Mouse (Mus musculus) activated CD4-positive, CD25-positive, alpha-beta regulatory T cell, adult 4 months (primary cell): ENCODE measurements around the gene Cnnm2. TPM values are rescaled to one million over a fixed set of nuclear protein-coding genes. Genes with fewer than 3 reads are reported as not detected.
"Not testable (repeated sequence)": the region's sequence is repeated elsewhere in the genome, so short reads cannot be mapped to it uniquely, and the experiment has no call there.

Source experiments
- ATAC-seq: one replicate; pipeline ENCODE4 v1.8.0; 2017
- polyA plus RNA-seq, 2 experiments: library from polyadenylated mRNA; unstranded; fragments of 100-300 nt; shearing (Covaris generic); gene quantifications; one replicate each; pipeline ENCODE4 v1.2.1; 2017

The Cnnm2 gene
- 1 to 10 TPM in 1 of 2 experiments, under 1 TPM in 1; 0.84 to 1.2 TPM for polyA plus RNA-seq

DNA sequence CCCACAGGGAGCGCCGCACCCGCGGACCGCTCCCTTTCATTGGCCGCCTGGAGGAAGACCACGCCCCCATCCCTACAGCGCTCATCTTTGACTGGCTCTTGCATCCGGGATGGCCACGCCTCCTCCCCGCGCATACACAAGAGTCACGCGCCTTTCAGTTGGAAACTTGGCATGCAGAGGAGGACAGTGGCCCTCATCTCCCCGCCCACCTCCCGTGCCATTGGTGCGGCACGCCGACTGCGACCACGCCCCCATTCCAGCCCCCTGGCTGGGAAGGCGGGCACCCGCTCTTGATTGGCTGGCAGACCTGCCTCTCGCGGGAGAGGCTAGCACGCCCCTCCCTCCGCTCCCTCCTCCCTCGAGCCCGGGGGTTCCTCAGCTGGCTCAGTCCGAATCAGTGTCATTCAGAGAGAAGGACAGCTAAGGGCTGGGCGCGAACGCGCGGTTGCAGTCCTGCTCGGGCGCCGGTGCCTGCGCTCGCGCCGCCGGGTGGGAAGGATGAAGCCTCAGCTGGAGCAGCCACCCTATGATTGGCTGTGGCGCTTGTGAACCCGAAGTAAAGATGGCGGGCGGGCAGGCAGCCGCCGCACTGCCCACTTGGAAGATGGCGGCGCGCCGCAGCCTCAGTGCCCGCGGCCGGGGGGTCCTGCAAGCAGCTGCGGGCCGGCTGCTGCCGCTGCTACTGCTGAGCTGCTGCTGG lies at the start of gene Cnnm2:
Gene Cnnm2, plus strand, starts transcription at position 350 of the 700 bp plus-strand sequence.
- ATAC-seq, result peak; percentile 89

DNA sequence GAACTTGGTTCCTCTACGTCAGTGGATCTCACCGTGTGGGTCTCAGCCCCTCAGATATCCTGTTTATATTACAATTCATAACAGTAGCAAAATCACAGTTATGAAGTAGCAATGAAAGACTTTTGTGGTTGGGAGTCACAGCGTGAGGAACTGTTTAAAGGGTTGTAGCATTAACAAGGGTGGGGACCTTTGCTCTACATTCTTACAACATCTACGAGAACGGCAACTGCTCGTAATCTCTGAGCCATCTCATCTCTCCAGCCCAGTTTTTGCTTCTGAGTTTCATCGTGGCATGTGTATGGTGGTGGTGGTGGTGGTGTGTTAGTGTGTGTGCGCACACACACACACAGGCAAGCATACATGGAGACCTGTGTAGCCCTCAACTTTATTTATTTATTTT lies 47.2 kb upstream of the Cnnm2 start:
- no peak for ATAC-seq

DNA sequence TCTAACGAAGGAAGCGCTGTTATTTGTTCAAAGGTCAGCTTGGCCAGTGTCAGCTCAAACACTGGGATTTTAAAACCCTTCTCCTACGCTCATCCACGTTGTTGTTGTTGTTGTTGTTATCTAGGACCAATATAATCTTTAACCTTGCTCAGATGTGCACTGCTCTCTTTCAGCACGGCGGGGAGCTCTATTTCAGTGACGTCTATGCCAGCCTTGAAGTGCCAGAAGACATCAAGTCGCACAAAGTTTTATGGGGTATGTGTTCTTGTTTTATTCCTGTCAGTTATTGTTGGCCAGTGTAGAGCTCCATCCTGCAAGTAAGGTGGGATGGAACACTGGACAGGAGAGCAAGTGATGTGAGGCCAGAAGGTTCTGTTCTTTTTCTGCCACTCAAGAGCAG lies 46.4 kb upstream of the Cnnm2 start:
- no peak for ATAC-seq

DNA sequence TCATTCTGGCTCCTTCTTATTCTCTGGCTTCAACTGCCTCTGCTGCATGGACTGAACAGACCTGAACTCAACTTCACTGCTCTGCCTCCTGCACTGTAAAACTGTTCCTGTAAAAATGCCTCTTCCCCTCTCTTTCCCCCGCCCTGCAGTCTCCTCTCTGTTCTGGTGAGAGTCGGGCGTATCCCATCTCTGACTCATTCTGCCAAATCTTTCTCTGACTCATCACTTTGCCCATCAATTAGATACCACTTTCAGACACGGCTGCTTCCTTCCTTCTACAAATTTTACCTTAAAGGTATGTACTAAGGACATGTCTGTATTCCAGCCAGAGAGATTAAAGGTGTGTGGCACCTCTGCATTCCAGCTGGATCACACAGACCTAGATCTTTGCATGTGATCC lies 43.2 kb upstream of the Cnnm2 start:
- ATAC-seq, result no peak

DNA sequence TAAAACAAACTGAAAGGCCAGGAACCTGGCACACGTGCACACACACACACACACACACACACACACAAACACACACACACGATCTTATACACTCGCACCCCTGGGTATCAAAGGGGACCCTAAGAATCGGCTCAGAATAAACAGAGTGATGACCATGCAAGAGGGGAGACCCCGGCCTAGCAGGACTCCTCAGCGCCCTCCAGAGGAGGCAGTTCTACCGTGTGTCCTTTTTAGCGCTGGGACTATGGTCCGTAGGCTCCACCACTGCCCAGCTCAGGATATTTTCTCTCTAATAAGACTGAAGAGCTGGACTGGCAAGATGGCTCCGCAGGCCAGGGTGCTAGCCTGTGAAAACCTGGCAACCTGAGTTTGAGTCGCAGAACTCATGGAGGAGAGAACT lies 37.0 kb upstream of the Cnnm2 start:
- no peak for ATAC-seq

DNA sequence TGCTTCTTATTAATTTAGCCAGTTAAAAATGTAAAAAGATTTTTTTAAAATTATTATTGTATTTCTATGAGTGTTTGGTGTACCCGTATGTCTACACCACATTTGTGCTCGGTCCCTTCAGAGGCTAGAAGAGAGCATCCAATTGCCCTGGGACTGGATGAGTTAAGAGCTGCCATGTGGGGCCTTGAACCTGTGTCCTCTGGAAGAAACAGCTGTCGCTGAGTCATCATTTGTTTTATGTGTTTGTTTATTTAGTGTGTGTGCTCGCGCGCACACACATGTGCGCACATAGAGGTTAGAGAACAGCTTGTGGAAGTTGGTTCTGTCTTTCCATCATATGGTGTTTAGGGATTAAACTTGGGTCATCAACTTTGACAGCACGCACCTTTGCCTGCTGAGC lies 35.3 kb upstream of the Cnnm2 start:
- no peak for ATAC-seq

DNA sequence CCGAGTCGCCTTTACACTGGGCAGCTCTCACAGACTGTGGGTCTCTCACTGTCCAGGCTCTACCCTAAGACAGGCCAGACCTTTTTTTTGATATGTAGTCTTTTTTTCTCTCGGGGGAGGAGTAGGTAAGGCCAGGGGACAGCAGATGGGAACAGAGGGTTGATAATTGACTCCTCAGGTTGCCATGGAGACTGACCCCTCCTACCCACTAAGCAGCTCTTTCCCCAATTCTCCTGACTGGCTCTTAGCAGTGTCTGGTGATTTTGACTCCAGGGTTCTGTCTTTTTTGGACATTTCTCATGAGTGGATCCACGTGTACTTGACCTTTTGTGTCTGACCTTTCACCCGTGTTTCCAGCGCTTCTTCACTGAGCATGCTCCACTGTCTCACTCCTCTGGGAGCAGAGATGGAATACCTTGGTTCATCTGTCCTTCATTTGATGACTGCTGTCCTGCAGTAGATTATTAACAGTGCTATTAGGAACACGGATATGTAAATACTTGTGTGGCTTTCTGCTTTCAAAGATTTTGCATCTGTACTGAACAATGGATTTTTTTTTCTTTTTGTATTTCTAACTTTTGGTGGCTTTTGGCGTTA lies 34.2 kb upstream of the Cnnm2 start:
- no peak for ATAC-seq

DNA sequence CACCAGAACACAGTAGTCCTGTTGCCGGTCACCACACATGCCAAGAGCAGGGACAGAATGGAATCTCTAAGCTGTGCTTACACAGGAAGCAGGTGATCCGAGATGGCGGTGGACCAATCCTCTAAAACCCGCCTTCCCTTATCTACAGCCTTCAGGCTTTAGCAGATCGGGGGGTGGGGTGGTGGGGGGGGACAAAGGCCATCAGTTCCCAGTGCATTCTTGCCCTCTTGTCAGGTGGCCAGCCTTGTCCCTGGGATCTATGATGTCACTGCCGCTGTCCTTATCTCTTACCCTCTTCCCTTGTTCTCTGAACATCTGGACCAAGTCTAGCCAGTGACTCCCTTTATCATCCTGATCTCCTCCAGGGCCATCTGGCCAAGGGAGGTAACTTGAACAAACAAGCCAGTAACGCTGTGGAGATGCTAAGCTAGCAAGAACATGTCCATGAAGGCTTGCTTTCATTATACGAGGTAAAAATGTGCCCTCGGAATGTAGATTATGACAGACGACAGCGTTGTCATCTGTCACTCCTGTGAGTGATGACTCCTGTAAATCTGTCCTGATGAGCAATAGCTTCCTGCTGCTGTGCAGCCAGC lies 33.4 kb upstream of the Cnnm2 start:
- no peak for ATAC-seq

DNA sequence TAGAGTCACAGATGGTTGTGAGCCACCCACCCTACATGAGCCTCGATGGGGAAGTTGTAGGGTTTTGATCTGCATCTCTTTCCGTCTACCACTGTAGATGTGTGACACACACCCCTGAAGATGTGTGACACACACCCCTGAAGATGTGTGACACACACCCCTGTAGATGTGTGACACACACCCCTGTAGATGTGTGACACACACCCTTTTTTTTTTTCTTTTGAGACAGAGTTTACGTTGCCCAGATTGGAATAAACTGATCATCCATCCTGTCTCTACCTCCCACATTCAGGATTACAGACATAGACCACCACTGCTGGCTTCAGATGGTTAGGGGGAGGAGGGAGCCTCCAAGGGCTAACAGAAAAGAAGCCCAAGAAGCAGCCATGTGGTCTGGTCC lies 32.5 kb upstream of the Cnnm2 start:
- no peak for ATAC-seq

DNA sequence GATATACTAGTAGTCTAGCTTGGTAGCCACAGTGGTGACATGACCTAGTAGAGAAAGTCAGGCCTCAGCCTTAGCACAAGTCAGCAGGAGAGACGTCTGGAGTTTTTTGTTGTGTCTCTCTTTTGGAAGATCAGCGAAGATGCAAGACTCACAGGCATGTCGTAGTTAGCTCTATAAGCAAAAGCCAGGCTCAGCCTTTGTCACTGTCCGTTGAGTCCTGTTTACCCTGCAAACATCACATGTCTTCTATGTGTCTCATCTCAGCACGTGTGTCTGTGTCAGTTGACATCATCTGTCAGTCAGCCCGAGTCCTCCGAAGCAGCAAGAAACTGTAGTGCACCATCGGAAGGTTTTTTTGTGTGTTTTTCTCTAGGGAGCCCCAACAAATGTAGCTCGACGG lies 30.0 kb upstream of the Cnnm2 start:
- ATAC-seq, result no peak

DNA sequence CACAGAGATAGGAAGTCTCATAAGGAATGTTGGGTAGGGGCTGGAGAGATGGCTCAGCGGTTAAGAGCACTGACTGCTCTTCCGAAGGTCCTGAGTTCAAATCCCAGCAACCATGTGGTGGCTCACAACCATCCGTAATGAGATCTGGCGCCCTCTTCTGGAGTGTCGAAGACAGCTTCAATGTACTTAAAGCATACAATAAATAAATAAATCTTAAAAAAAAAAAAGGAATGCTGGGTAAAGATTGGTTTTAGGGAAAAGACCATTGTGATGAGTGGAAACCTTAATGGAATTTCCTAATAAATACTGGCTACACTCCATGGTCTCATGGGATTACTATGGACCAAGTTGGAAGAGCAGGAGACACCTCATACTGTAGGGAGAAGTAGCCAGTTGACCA lies 28.7 kb upstream of the Cnnm2 start:
- not testable (repeated sequence) for ATAC-seq

DNA sequence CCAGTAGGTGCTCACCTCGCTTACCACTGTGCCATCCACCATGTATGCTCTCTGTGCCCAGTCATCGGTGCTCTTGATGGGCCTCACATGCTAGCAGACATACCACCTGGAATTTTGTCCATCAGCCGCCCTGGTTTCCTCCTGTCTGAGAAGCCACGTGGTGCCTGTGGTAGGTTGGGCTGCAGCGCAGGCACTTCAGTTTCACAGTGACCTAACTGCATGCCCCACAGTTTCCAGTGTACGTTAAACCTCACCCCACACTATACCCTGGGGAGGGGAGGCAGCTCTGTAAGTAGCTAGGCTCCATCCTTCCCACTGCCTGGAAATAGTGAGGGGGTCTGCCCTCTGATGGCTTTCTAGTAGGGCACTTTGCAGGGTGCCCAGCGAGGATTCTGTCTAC lies 27.8 kb upstream of the Cnnm2 start:
- no peak for ATAC-seq

DNA sequence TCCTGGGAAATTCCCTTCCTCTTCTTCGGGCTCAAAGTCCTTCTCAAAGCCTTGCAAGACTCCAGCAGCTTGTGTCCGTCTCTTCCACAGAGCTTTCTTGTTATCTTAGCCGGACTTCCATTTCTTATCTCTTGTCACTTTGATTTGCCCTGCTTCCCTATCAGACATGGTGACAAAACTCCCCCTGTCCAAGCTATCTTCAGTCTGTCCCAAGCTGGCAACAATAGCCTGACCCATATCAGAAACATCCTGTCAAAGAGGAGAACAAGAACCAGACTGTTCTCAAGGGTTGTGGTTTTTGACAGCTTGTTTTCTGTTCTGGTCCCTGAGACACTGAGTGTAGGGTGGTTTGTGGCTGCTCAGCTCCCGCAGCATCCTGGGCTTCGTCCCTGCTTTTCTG lies 26.2 kb upstream of the Cnnm2 start:
- ATAC-seq, result no peak

DNA sequence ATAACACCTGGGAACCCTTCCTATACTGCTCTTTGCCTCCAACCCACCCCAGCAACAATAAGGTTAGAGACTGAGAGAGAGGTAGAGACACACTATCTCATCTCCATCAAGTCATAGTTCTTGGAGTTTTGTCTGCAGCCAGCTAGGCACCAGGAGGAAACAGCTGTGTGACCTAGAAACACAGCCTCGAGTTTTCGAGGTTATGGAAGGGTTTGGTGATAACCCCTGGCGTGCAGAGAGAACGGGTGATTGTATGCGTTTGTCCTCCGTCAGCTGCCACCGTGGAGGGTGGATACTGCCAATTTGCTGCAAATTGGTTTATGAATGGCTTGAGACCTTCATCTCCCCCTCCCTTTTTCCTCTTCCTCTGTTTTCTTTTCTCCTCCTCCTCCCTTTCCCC lies 24.3 kb upstream of the Cnnm2 start:
- no peak for ATAC-seq

DNA sequence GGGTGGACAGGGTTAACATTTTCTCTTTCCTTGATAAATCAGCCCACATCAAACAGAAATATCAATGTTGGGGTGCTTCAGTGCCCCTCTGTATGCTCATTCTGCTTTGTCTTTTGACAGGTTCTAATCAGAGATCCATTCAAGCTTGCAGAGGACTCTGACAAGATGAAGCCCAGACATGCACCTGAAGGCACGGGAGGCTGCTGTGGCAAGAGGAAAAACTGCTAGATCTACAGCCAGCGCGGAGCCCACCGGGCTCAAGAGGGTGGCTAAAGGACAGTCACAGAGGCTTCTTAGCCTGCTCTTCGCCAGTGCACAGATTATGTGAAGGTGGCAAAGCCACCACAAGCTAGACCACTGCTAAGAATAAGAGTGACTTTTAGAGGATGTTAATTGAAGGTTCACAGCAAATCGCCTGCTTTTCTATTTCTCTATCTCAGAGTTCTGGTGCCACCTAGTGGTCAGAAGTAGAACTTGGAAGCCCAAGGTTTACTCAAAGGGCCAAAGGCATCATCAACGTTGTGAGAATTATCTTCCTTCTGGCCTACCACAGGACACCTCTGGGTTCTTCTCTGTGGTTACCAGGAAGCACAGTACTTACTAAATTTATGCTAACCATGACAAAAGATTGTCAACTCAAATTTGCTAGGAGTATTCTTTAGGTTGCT lies 20.9 kb upstream of the Cnnm2 start:
- ATAC-seq, result peak; percentile 46

DNA sequence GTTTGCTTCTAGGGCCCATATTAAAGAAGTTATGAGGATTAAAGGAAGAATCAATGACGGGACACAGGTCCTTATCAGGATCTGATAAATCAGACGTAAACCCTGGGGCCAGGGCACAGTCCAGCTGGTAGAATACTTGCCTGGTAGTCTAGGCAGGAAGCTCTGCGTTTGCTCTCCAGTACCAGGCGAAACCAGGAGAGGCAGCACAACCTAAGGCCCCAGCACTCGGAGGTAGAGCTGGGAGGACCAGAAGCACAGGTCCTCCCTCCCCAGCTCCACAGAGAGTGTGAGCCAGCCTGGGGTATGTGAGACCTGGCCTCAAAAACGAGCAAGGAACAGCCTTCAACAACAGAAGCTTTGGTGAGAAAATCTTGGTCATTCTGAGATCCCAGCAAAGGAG lies 19.8 kb upstream of the Cnnm2 start:
- ATAC-seq, result no peak

DNA sequence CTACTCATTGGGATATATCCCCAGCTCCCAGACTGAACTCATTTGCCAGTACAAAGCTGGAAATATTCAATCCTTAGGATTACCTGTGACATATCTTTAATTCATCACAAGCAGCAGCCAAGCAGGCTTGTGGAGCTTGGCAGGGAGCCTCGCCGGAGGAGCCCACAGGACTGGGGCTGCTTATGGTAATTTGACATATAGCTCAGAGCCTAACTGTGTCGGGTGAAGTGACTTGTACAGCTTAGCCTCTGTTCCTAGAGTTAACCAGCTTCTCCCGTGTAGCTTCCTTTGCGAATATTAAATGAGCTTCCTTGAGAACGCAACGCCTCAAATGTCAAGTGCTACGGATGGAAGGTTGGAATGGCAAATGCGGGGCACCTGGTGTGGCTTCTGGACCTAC lies 16.7 kb upstream of the Cnnm2 start:
- no peak for ATAC-seq

DNA sequence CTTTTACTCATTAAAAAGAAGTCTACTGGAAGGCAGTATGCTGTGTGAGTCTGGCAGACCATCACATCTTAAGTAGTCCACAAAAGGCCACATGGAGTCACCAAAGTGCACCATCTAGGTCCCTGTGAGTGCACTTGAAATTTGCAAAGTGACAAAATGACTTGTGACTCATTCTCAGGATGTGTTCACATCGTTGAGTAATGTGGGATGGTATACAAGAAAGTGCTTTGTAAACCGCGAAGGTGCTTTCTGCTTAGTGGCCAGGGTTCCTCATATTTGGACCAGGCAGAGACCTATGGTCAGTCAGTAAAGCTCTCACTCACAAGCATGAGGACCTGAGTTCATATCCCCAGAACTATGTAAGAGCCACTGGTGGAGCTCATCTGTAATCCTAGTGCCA lies 13.6 kb upstream of the Cnnm2 start:
- no peak for ATAC-seq

DNA sequence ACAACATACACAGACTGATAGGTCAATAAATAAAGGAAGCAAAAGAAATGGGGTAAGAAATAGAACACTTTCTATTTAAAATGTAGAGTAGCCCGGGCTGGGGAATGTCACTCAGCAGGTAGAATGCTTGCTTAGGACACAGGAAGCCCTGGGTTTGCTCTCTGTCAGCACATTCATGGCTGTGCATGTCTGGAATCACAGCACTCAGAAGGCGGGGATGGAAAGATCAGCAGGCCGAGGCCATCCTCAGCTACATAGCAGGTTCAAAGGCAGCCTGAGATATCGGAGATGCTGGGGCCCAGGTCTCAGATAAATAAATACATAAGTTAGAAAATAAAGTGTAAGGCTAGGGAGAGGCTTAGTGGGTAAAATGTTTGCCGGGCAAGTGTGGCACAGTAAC lies 9.2 kb upstream of the Cnnm2 start:
- ATAC-seq, result no peak

DNA sequence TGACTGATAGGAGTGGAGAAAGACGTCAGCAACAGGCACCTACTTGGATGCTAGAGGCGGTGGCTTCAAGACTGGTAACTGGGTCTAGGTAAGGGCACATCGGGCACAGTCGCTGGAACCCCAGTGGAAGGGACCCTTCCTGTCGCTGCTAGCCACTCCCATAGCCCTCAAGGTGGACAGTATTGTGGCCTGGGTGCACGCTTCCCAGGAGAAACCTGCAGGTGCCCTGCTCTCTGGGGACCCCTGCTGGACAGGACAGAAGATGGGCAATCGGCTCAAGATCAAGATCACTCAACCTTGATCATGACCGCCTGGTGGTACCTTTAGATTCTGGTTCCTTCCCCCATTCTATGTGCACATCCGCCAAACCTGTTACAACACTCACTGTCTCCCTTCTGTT lies 6.3 kb upstream of the Cnnm2 start:
- ATAC-seq, result no peak

DNA sequence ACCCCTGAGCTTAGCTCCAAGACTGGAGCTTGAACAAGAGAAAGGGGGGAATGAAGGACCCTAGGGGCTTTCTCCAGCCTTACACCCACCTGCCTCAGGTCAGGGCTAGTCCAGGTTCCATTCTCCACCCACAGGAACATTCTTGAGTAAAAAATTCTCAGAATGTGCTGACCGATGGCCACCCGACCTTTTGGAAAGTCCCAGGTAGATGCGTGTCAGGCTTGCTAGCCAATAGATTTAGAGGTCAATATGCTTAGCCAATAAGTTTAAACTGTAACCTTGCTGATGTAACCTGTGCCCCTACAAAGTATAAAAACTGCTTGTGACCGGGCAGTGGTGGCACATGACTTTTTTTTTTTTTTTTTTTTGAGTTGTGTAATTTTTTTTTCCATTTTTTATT lies 5.2 kb upstream of the Cnnm2 start:
- ATAC-seq, result no peak

DNA sequence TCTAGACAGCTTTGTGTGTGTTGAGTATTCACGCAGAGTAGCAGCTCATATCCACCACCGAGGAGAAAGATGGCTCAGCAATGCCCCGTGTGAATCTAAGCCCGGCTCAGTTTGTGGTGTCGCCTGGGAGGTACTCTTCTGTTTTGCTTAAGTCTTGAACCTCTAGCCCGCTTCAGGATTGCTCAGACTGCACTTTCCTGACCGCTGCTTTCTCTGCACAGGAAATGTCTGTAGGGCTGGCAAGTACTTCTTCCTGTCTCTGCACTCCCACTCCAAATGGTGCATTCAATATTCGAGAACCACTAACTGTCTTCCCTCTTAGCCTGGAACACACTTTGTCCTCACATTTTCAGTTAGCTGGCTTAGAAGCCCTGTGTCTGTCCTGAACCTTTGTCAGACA lies 2.3 kb upstream of the Cnnm2 start:
- ATAC-seq, result no peak

DNA sequence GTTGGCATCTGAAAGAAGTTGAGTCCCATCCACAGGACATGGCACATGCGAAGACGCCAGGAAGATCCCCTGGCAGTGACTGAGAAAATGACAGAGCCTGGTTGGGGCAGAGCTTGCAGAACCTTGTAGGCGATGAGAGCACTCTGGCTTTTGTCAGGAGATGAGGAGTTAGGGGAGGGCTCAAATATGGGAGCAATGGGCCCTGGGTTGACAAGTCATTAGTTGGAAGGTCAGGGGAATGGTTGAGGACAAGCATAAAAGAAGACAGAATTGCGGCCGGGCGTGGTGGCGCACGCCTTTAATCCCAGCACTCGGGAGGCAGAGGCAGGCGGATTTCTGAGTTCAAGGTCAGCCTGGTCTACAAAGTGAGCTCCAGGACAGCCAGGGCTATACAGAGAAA lies 1.5 kb upstream of the Cnnm2 start:
- not testable (repeated sequence) for ATAC-seq
